ENCODE assay signal across 7 mouse cellular contexts in the genomic region with DNA sequence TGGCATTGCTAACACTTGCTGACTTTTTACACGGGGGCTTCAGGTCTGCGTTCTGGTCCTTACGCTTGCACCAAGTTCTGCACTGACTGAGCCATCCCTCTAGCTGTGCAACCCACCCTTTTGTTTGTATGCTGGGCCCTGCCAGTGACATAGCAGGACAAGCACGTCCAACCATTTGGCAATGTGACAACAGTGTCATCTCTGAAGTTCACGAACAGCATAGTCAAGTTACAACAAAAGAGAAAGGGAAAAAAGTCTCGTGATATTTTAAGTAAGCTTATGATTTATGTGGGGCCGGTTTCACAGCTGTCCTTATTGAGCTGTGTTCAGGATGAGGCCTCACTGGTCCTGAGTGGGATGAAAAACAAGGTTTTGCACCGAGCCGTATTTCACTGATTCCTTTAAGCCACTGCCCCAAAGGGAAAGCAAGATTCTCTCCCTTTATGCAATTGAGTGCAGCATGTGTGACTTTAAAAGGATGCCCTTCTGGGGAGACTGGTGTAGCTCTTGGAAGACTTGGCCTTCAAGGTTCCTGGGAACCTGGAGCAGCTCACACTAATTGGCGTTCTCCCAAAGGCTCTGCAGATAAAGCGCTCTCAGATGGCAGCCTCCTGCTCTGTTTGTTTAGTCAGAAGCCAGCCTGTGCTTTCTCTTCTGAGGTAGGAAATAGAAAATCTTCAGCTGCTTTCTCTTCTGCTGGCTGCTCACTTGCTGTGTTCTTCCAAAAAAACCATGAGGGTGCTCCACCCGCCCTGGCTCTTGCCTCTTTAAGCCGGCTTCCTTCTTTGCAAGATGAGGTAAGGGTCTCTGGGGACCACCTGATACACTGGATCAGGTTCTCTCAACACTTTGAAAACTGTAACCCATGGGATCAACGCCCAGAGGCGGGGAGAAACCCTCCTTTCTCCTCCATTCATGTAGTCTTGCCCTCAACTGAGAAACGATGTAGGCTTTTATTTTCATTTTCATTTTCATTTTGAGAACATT. TPM values are rescaled to one million over a fixed set of nuclear protein-coding genes. Genes with fewer than 3 reads are reported as not detected.
DNase-seq lines count a peak whose midpoint lies in the region; ATAC-seq lines count a peak whose summit lies in the region.

No protein-coding gene starts in this region.

- H3K4me2 ChIP-seq in midbrain, embryonic 13.5 days (replicated peaks), result no peak overlapping the region
- H3K4me2 ChIP-seq in intestine, embryonic 15.5 days (replicated peaks), result peak overlapping the region; percentile 34; the same call in 1 of the 2 replicates

- H3K27ac ChIP-seq in midbrain, embryonic 13.5 days, result peak overlapping the region; percentile 51; the same call in 1 of the 2 replicates
- no peak overlapping the region for H3K27ac ChIP-seq in midbrain, embryonic 10.5 days (replicated peaks)
- H3K27ac ChIP-seq in intestine, embryonic 15.5 days, result peak overlapping the region; percentile 68
- H3K27ac ChIP-seq in macrophage, result no peak overlapping the region

- ATAC-seq in midbrain, embryonic 13.5 days, result no peak
- ATAC-seq in cerebellum, adult (ENCODE audit: insufficient number of reproducible peaks, low FRiP score, low TSS enrichment), result peak; percentile 63
- ATAC-seq in intestine, embryonic 15.5 days, result peak; percentile 78

- no peak for DNase-seq in midbrain, embryonic 10.5 days (ENCODE audit: low spot score)
- peak; percentile 3 to 6 for DNase-seq in gastrocnemius, adult 8-10 months (ENCODE audit: low spot score in 2 of 2)
- DNase-seq in embryo, embryonic 10.5 days (ENCODE audit: low spot score), result no peak

- no peaks in the 10 kb centered on the region for H3K36me3 ChIP-seq in midbrain, embryonic 13.5 days
- H3K36me3 ChIP-seq in midbrain, embryonic 10.5 days, result no peaks in the 10 kb centered on the region
- H3K36me3 ChIP-seq in intestine, embryonic 15.5 days, result no peaks in the 10 kb centered on the region
- no peaks in the 10 kb centered on the region for H3K36me3 ChIP-seq in macrophage (ENCODE audit: inconsistent target)

- WGBS in midbrain, embryonic 13.5 days, result 79% methylated on average over 16 of the region's 16 CpGs
- WGBS in midbrain, embryonic 10.5 days, result 87% methylated on average over 16 of the region's 16 CpGs
- WGBS in intestine, embryonic 15.5 days, result 50% methylated on average over 16 of the region's 16 CpGs
- 40% methylated on average over 16 of the region's 16 CpGs for WGBS in macrophage (ENCODE audit: missing documents)

- H3K4me1 ChIP-seq in midbrain, embryonic 13.5 days (replicated peaks), result peaks cover 32% of the 10 kb centered on the region
- peaks cover 13% of the 10 kb centered on the region for H3K4me1 ChIP-seq in midbrain, embryonic 10.5 days
- H3K4me1 ChIP-seq in intestine, embryonic 15.5 days (replicated peaks), result peaks cover 14% of the 10 kb centered on the region; the same call in 1 of the 2 replicates

- no peak overlapping the region for H3K4me3 ChIP-seq in midbrain, embryonic 13.5 days (replicated peaks)
- no peak overlapping the region for H3K4me3 ChIP-seq in midbrain, embryonic 10.5 days
- no peak overlapping the region for H3K4me3 ChIP-seq in intestine, embryonic 15.5 days (replicated peaks)
- H3K4me3 ChIP-seq in macrophage (ENCODE audit: inconsistent target), result peak overlapping the region; percentile 5; the same call in 1 of the 2 replicates

- H3K9me3 ChIP-seq in midbrain, embryonic 13.5 days, result no peaks in the 10 kb centered on the region
- H3K9me3 ChIP-seq in midbrain, embryonic 10.5 days (replicated peaks), result no peaks in the 10 kb centered on the region
- H3K9me3 ChIP-seq in intestine, embryonic 15.5 days, result no peaks in the 10 kb centered on the region

- H3K79me2 ChIP-seq in macrophage (ENCODE audit: inconsistent target), result peaks cover 100% of the 10 kb centered on the region

- H3K27me3 ChIP-seq in midbrain, embryonic 13.5 days, result no peaks in the 10 kb centered on the region
- H3K27me3 ChIP-seq in midbrain, embryonic 10.5 days (ENCODE audit: low read depth, poor library complexity, severe bottlenecking), result no peaks in the 10 kb centered on the region
- no peaks in the 10 kb centered on the region for H3K27me3 ChIP-seq in intestine, embryonic 15.5 days (replicated peaks)

- H3K9ac ChIP-seq in midbrain, embryonic 13.5 days (replicated peaks), result no peak overlapping the region
- H3K9ac ChIP-seq in intestine, embryonic 15.5 days, result peak overlapping the region; percentile 26

RNA-seq across cellular contexts. Expression of gene Gm10645, which starts 34.5 kb away (rescaled TPM):
- polyA plus RNA-seq in midbrain, embryonic 13.5 days (2015; fragmentation: Nextera tagmentation; extraction: Ambion mirVana), result 6.9 and 7.4 TPM in 2 replicates
- 3.1 and 3.4 TPM in 2 replicates for polyA plus RNA-seq in midbrain, embryonic 10.5 days (2016; fragmentation: Nextera tagmentation; extraction: Ambion mirVana)
- total RNA-seq in gastrocnemius, adult 8-10 months (2022), result not detected
- 1.3 and 2.2 TPM in 2 replicates for polyA plus RNA-seq in intestine, embryonic 15.5 days (2015; fragmentation: Nextera tagmentation; extraction: Ambion mirVana)
- 1 to 10 TPM in 20 of 26 experiments, under 1 TPM in 4, not detected in 2; 0.79 to 4.2 (median 1.5) TPM for total RNA-seq in macrophage (2018; cell fraction: chromatin; rRNA removed)
- total RNA-seq in macrophage (2018; cell fraction: cytosol; rRNA removed), result 1 to 10 TPM in 13 of 26 experiments, under 1 TPM in 13; 0.51 to 2.0 (median 1.0) TPM
- total RNA-seq in macrophage (2018; cell fraction: nucleus; rRNA removed), result 1 to 10 TPM in 23 of 26 experiments, under 1 TPM in 1, not detected in 2; 0.71 to 4.9 (median 2.6) TPM
- 0.42 to 1.4 TPM (median 0.69 TPM) in 3 replicates for polyA plus RNA-seq in macrophage (2018)

RNA-seq across cellular contexts. Expression of gene Tbc1d9, which starts 35.3 kb away (rescaled TPM):
- 12.6 and 13.5 TPM in 2 replicates for polyA plus RNA-seq in midbrain, embryonic 13.5 days (2015; fragmentation: Nextera tagmentation; extraction: Ambion mirVana)
- 4.8 and 7.0 TPM in 2 replicates for polyA plus RNA-seq in midbrain, embryonic 10.5 days (2016; fragmentation: Nextera tagmentation; extraction: Ambion mirVana)
- total RNA-seq in gastrocnemius, adult 8-10 months (2022), result under 1 TPM; 0.22 to 0.63 (median 0.40) TPM
- 2.6 TPM in 2 replicates for polyA plus RNA-seq in intestine, embryonic 15.5 days (2015; fragmentation: Nextera tagmentation; extraction: Ambion mirVana)
- 10 to 100 TPM; 30.5 to 77.0 (median 60.9) TPM for total RNA-seq in macrophage (2018; cell fraction: chromatin; rRNA removed)
- 10 to 100 TPM; 40.0 to 66.0 (median 47.5) TPM for total RNA-seq in macrophage (2018; cell fraction: cytosol; rRNA removed)
- total RNA-seq in macrophage (2018; cell fraction: nucleus; rRNA removed), result 100 to 1,000 TPM in 2 of 26 experiments, 10 to 100 TPM in 24; 44.0 to 112 (median 68.3) TPM
- polyA plus RNA-seq in macrophage (2018), result 25.9 to 34.3 TPM (median 30.4 TPM) in 3 replicates

Comparison
In these comparisons a context has a peak if more than half of its experiments do, and no peak if none do; other contexts are left out.
1. H3K27ac ChIP-seq: peak in midbrain, embryonic 13.5 days (single experiment) and intestine, embryonic 15.5 days (single experiment); none in midbrain, embryonic 10.5 days (single experiment) and macrophage (single experiment).
2. DNase-seq: peak in gastrocnemius, adult 8-10 months (2 of 2); none in midbrain, embryonic 10.5 days (single experiment) and embryo, embryonic 10.5 days (single experiment).